Comparison of ENCODE assay signal across 1 mouse cellular context in the genomic region with DNA sequence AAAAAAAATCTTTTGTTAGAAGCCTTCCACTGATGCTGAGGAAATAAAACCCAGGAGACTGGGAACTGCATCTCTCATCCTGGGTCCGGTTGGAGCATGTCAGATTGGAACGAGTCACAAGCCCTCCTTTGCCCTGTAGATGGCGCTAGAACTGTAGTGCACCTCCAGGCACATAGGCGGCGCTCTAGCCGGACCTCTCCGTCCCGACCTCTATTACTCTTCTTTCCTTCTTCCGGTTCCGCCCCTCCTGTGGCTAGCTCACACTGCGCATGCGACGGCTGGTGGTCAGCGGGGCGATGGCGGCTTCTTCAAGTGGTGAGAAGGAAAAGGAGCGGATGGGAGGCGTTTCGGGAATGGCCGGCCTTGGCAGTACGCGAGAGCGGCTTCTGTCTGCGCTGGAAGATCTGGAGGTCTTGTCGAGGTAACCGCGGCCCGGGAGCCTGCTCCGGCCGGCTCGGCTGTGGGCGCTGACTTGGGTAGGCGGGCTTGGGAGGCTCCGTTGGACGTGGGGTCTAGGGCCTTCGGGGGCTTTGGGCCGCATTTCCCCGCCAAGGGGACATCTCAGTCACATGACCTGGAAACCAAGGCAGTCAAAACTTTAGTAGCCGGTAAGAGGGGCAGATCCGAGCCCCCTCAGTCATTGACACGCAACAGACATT.
TF ChIP-seq lines count a peak whose summit lies in the region.

A gene (plus strand): TSS at position 261 of the 659 bp plus-strand sequence.

TF ChIP-seq in MEL, 35 proteins besides CTCF, POLR2A, EP300 and RAD21 (continued from another document):
- peak; percentile 57; the same call in 1 of the 2 replicates for TF ChIP-seq ZMIZ1 (IDR thresholded peaks at IDR 0.05; ENCODE audit: low read depth, low read length)
- no peak for TF ChIP-seq E2F4 (IDR thresholded peaks at IDR 0.05; ENCODE audit: borderline replicate concordance, low read depth, low read length)
- TF ChIP-seq JUND (IDR thresholded peaks at IDR 0.05; ENCODE audit: low read depth, low read length): 0 out of 2 replicates have a peak, but pooled peaks have one; percentile 27
- no peak for TF ChIP-seq POLR2AphosphoS5 (IDR thresholded peaks at IDR 0.05; ENCODE audit: borderline replicate concordance, low read depth, low read length)
- peak; percentile 69; the same call in 1 of the 2 replicates for TF ChIP-seq MAZ (IDR thresholded peaks at IDR 0.05; ENCODE audit: low read depth, low read length)
- TF ChIP-seq KAT2A (conservative IDR thresholded peaks at IDR 0.05; ENCODE audit: low read depth, low read length): peak; percentile 59; the same call in 1 of the 2 replicates
- TF ChIP-seq USF1 (IDR thresholded peaks at IDR 0.05; ENCODE audit: low read depth, low read length): peak; percentile 38; the same call in 1 of the 2 replicates
- TF ChIP-seq ZC3H11A (IDR thresholded peaks at IDR 0.05; ENCODE audit: low read depth, low read length): no peak
- TF ChIP-seq UBTF (IDR thresholded peaks at IDR 0.05; ENCODE audit: borderline replicate concordance, insufficient read depth, low read depth, low read length): no peak
- TF ChIP-seq TCF12 (IDR thresholded peaks at IDR 0.05; ENCODE audit: low read depth, low read length): peak; percentile 66; the same call in 1 of the 2 replicates
- TF ChIP-seq RCOR1 (IDR thresholded peaks at IDR 0.05; ENCODE audit: low read depth, low read length): no peak
- peak; percentile 83; the same call in 1 of the 2 replicates for TF ChIP-seq POLR2AphosphoS2 (IDR thresholded peaks at IDR 0.05; ENCODE audit: low read length)
- TF ChIP-seq MEF2A (IDR thresholded peaks at IDR 0.05; ENCODE audit: extremely low read depth, insufficient replicate concordance, low read depth, low read length, poor library complexity, severe bottlenecking): no peak
TF ChIP-seq in MEL: peak in this region for 19.
